Mouse (Mus musculus) testis, adult 2 months (tissue): ENCODE measurements at regions not wholly inside any gene's neighbourhood (a gene's known extent, or its start where the extent isn't known, plus 50 kb on each side); places are given as distances from the start of the nearest gene placed in this dataset.

ENCODE experiments used
- CTCF ChIP-seq: fragments of 200-500 bp; IDR thresholded peaks from 2 replicates; pipeline ENCODE4 v1.5.1; 2012; ENCODE audit warnings: low read depth, mild to moderate bottlenecking, inconsistent platforms, low read length, moderate library complexity; ENCODE audit not compliant: control insufficient read depth, insufficient read depth, insufficient replicate concordance
- POLR2A ChIP-seq: fragments of 200-500 bp; IDR thresholded peaks from 2 replicates; pipeline ENCODE4 v1.6.1; 2012; ENCODE audit warnings: low read depth, mild to moderate bottlenecking, inconsistent platforms, low read length, moderate library complexity; ENCODE audit not compliant: control insufficient read depth

DNA sequence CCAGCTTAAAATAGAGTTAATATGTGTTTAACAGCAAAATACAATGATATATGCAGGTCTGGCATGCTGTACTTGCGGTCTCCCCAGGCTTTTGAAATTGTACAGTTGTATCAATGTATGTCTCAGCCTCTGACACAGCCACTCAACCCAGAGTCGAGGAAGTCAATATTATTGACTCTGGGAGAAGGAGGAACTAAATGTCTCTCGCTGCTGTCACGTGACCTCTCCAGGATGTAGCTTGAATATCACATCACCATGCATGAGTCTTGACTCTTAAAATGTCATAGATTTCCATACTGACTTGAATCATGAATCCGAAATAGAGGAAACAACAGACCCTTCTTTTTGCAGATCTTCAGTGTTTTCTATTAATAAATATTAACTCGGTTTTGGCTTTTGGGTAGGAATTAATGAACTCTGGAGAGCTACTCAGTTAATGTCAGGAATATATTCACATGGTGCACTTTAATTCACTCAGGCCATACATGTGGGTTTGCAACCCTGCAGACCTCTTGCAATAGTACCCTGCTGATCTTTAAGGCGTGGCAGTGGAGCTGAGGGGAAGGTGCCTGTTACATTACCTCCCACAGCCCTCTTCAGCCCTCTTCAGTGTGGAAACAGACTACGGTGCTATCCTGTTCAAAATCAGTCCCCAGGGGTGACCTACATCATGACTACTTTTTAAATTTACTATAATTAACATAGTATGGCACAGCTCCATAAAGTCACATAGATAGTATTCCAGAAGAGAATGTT lies 102.7 kb upstream of the Foxn2 start:
- TF ChIP-seq CTCF (no peak), POLR2A (no peak)
